Mouse (Mus musculus) ovary, postnatal 36 days (tissue): Measurements from ENCODE around the gene Maip1.

Experiments used
- DNase-seq: peaks from one replicate; pipeline ENCODE4 v3.0.0; 2022; ENCODE audit warnings: low spot score, mixed read lengths

Gene Maip1

DNA sequence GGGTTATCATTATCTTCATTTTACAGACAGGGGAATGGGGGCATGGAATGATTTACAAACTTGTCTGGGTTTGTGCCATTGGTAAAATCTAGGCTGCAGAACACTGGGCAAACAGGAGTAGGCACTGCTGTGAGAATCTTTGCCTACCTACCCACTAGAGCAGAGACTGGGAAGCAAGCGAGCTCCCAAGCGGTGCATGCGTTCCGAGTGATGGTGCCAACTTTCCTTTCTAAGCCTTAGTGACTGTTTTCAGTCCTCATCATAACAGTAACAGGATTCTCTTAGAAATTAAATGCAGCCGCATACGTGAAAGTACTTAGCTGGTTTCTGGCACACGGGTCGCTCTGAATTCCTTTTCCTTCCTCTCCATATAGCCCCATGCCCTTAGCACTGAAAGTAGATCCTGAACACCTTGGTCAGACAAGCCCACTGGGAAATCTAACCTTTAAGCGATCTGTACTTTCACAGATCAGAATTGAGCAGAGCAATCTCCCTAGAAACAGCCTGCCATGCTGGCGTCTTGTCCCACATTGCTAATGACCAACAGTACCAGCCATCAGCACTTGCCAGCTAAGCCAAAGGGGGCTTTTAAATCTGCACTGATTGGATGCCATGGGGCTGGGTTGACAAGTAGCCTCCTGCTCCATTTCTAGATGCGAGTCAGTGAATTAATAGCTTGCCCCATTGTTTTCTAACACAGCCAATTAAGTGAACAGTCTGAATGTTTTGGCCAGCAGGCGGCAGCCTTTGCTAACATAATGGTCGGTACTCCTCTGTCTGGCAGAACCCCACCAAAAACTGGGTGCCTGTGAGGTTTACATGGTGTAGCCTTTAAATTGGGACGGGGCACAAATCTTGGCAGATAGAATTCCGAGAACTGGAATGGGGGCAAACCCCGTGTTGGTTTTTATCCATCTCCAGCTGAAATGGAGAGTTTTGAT, 22.5 kb downstream of the Maip1 start:
- peak; percentile 82 for DNase-seq

DNA sequence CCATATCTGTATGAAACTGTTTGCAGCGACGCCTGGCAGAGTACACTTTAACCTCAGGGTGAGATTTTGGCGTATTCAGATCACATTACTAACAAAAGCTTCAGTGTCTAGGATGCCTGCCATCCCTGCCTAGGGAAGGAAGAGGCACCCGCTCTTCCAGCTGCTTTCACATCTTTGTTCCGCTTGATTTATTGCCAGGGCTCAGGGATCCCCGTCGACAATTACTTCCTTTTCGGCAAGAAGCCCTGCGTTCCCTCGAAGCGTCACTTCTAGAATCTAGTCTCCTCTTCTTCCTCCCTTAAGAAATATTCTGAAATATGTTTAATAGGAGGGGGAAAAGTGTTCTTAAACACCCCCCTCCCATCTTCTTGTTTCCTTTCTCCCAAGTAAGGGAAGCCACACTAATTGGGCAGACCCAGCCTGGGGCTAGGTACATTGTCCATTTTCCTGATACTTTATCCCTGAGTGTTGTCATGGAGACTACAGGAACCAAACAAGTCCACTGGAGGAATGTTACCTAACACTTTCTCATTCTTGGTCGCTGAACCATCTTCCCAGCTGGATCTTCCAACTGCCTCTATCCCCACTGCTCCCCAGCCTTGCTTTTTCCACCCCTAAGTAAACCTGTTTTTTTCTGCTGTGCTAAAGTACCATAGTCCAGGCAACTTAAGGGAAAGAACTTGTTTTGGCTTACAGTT, 23.8 kb downstream of the Maip1 start:
- DNase-seq = no peak

DNA sequence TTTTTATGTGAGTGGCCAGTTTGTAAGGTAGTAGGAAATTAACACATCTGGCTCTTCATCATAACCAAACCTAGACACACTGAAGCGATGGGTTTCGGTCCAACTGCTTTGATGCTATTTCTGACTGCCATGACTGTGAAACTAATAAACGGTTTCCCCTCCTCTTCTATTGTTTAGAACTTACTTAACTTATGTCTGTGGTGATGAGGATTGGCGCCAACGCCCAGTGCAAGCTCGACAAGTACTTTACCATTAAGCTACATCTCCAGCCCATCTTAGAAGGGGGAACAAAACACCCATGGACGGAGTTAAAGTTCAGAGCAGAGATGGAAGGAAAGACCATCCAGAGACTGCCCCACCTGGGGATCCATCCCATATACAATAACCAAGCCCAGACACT, 27.0 kb downstream of the Maip1 start:
- no peak for DNase-seq

DNA sequence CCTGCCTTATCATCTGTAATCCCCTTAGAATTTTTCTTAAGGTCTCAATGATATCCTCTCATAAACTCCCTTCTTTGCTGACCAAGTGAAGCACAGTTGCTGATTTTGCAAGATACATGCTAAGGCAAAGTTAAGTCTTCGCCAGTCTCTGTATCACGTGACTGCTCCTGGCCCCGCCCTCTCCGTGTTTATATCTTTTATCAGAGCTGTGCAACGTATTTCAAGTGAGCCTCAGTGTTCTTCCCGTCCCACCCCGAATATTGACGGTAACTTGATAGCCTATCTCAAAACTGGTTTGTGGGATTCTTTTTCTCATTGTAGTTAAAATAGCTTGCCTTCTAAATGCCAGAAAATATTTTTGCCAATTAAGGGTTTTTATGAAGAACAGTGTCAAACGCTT, 30.3 kb downstream of the Maip1 start:
- peak; percentile 56 for DNase-seq

DNA sequence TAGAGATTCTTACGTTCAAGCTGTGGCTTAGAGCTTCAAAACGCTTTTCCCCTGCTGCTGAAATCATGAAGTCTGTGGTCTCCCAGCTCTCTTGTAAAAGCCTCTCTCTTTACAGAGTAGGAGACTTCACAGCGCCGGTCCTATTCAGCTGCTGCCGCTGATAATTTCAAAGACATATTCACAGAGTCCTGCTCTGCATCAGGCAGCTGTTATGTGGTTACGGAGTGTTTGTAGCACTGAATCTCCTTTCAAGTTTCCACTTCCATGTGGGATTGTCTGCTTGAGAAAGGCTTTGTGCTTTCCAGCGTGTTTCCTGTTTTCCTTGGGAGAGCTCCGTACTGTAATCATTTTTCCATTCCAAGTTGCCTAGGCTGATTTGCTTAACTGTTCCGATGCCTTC, 30.8 kb downstream of the Maip1 start:
- no peak for DNase-seq

DNA sequence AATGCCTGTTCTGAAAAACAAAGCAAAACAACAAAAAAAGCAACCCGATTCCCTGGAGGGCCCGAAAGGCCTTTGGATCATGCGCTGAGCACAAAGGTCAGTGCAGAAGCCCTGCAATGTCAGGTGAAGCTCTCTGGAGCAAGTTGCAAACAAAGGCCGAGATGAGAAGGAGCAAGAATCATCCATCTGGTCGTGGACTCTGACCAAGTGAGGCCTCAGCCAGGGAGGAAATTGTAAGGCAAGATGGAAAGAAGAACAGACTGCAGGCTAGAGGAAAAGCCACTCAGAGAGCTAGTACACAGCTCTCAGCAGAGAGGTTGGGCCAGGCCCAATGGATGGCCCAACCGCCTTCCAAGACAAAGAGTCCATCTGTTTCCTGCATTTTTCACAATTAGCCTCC, 32.9 kb downstream of the Maip1 start:
- no peak for DNase-seq

DNA sequence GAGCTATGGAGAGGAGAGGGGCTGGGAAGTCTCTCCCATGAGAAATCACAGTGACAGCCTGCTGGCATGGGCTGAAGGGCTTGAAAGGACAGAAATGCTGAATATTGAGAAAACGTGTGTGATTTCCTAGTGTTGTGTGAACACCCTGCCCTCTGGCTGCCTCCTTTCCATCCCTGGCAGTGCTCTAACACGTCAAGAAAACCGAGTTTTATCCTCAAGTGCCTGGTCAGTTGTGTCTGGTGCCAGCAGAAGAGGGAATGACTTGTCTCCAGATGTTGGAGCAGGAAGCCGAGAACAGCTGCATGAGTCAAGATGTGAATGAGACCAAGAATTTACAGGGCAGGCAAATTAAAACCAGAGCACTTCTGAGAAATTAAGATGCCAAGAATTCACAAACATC, 34.6 kb downstream of the Maip1 start:
- DNase-seq = no peak

DNA sequence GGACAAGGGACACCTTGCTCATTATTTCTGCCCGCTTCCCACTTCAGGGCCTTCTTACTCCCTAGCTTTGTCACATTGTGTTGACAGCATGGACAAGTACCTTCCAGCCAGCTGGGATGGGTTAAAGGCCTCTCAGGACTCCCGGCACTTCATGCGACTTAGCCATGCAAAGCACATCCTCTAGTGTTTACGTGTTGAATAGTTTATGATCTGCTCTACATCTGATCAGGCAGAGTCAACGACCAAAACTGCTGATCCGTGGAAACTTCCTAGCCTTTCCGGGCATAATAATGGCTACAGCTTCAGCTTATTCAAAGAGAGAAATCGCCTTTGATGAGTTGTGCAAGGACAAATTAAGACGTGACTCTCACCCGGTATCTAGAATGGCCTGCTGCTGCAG, 39.6 kb downstream of the Maip1 start:
- no peak for DNase-seq

DNA sequence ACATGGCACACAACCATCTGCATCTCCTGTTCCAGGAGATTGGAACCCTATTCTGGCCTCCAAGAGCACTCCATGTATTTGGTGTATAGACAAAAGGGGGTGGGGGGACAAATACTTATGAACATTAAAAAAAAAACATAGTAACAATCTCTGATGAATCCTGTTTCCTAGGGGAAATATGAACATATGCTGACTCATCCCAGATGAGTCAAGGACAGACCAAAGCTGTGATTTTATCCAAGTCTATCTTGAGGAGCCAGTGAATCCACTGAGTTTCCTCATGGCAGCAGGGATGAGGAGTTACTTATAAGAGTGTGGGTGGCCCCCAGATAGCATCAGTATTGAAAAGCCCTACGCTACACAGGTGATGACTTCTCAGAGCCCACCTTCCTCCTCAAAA, 44.1 kb downstream of the Maip1 start:
- no peak for DNase-seq

DNA sequence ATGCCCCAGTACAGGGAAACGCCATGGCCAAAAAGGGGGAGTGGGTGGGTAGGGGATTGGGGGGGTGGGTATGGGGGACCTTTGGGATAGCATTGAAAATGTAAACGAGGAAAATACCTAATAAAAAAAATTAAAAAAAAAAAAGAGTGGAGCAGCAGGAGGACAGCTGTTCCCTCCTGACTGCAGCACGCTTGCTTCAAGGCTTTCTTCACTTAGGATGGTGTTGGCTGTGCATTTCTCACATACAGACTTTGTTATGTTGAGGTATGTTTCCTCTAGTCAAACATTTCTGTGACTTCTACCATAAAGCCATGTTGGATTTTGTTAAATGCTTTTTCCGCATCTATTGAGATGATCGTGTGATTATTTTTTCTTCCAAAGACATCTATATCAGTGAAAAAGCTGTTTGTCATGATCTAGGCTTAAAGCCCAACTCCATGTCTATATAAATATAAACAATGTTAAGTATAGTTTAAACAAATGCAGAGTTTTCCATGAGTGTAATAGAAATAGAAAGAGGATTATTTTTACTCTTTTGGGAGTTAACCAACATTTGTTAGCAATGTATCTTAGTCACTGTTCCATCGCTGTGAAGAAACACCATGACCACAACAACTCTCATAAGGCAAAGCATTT, 54.3 kb downstream of the Maip1 start:
- no peak for DNase-seq
